Mouse (Mus musculus): ENCODE measurements around the gene Spred3. TPM values are rescaled to one million over a fixed set of nuclear protein-coding genes. Genes with fewer than 3 reads are reported as not detected.
"Not testable (repeated sequence)": the region's sequence is repeated elsewhere in the genome, so short reads cannot be mapped to it uniquely, and the experiment has no call there.

The Spred3 gene
- total and polyA plus RNA-seq, 3 experiments, result 0.21 to 1.3 (median 0.44) TPM

DNA sequence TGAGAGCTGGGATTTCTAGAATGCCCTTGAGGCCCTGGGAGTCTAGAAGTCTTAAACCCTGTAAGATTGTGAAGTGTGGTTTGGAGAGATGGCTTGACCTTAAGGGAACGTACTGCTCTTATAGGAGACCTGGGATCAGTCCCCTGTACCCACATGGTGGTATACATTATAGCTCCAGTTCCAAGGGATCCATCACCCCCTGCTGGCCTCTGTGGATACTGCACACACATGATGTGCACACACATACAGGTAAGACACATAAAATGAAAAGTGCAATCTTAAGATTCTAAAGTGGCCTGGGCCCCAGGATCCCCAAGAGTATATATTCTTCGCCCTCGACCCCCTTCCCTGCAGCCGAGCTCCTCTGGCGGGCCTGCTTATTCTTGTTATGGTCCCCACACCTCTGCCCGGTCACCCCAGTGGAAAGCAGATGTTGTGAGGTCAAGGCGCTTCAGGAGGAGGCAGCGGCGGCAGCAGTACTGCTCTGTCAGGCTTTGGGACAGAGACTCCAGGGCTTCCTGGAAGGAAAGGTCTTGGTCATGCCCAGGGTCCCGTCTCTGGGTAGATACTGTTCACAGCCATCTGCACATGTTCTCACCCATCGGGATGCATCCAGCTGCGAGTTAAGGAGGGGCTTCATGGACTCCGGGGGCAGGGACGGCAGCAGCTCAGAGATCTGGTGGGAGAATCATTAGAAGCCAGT is 16.0 kb downstream of the Spred3 start:
- Histone ChIP-seq H3K36me3 (replicated peaks) (peaks cover 29% of the 10 kb centered on the region), H3K9me3 (replicated peaks) (peaks cover 6% of the 10 kb centered on the region), H3K27me3 (ENCODE audit: insufficient read depth, low read length) (peaks cover 28% of the 10 kb centered on the region), H3K4me3 (ENCODE audit: low read depth, low read length) (no peak overlapping the region), H3K4me1 (ENCODE audit: insufficient read depth, low read depth, low read length) (peaks cover 28% of the 10 kb centered on the region)
- no peak for ATAC-seq (ENCODE audit: extremely low read depth, insufficient number of reproducible peaks, low FRiP score, poor library complexity, severe bottlenecking)
- no peak for DNase-seq (ENCODE audit: low spot score)
- TF ChIP-seq GATA2 (IDR thresholded peaks at IDR 0.05; ENCODE audit: borderline replicate concordance, low read depth, low read length) (no peak), TAL1 (conservative IDR thresholded peaks at IDR 0.05; ENCODE audit: low read depth, low read length) (no peak), POLR2AphosphoS5 (IDR thresholded peaks at IDR 0.05; ENCODE audit: insufficient replicate concordance, low read depth, low read length) (no peak), GATA1 (IDR thresholded peaks at IDR 0.05; ENCODE audit: borderline replicate concordance, low read length) (no peak), CTCF (IDR thresholded peaks at IDR 0.05; ENCODE audit: low read depth, low read length) (no peak)

DNA sequence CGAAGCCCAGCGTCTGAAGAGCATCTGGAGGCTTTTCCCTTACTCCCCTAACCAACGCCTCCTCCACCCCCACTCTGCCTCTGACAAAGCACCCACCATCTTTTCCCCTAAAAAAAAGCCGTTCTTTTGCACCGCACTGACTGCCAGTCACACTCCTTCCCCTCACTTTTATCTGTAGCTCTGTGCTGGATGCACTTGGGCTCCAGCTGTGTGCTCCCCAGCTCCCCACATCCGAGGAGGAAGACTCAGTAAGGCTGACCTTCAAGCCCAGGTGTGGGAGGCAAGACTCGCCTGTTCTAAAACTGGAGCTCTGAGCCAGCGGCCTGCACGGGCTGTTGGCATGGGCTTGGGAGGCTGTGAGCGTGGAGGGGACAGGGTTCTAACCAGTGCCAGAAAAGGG is 18.7 kb downstream of the Spred3 start:
- Histone ChIP-seq H3K27me3 (ENCODE audit: insufficient read depth, low read length) (peaks cover 23% of the 10 kb centered on the region), H3K9me3 (replicated peaks) (peaks cover 6% of the 10 kb centered on the region), H3K4me1 (ENCODE audit: insufficient read depth, low read depth, low read length) (peaks cover 34% of the 10 kb centered on the region), H3K36me3 (replicated peaks) (peaks cover 29% of the 10 kb centered on the region), H3K4me3 (ENCODE audit: low read depth, low read length) (no peak overlapping the region)
- DNase-seq (ENCODE audit: low spot score) (no peak), ATAC-seq (ENCODE audit: extremely low read depth, insufficient number of reproducible peaks, low FRiP score, poor library complexity, severe bottlenecking) (no peak)
- TF ChIP-seq TAL1 (conservative IDR thresholded peaks at IDR 0.05; ENCODE audit: low read depth, low read length), result no peak
- TF ChIP-seq POLR2AphosphoS5 (IDR thresholded peaks at IDR 0.05; ENCODE audit: insufficient replicate concordance, low read depth, low read length), result no peak
- TF ChIP-seq GATA1 (IDR thresholded peaks at IDR 0.05; ENCODE audit: borderline replicate concordance, low read length), result no peak
- no peak for TF ChIP-seq CTCF (IDR thresholded peaks at IDR 0.05; ENCODE audit: low read depth, low read length)
- TF ChIP-seq GATA2 (IDR thresholded peaks at IDR 0.05; ENCODE audit: borderline replicate concordance, low read depth, low read length), result no peak

- TF ChIP-seq POLR2AphosphoS5 (IDR thresholded peaks at IDR 0.05; ENCODE audit: insufficient replicate concordance, low read depth, low read length) (no peak), TAL1 (conservative IDR thresholded peaks at IDR 0.05; ENCODE audit: low read depth, low read length) (no peak), GATA2 (IDR thresholded peaks at IDR 0.05; ENCODE audit: borderline replicate concordance, low read depth, low read length) (no peak), CTCF (IDR thresholded peaks at IDR 0.05; ENCODE audit: low read depth, low read length) (no peak), GATA1 (IDR thresholded peaks at IDR 0.05; ENCODE audit: borderline replicate concordance, low read length) (no peak)
- peaks cover 23% of the 10 kb centered on the region for H3K27me3 ChIP-seq (ENCODE audit: insufficient read depth, low read length)
- peaks cover 15% of the 10 kb centered on the region for H3K36me3 ChIP-seq (replicated peaks)
- peaks cover 43% of the 10 kb centered on the region for H3K4me1 ChIP-seq (ENCODE audit: insufficient read depth, low read depth, low read length)
- DNase-seq (ENCODE audit: low spot score) (no peak), ATAC-seq (ENCODE audit: extremely low read depth, insufficient number of reproducible peaks, low FRiP score, poor library complexity, severe bottlenecking) (no peak)
- no peak overlapping the region for H3K4me3 ChIP-seq (ENCODE audit: low read depth, low read length)
- no peaks in the 10 kb centered on the region for H3K9me3 ChIP-seq (replicated peaks)
Measured at GRCm38 (mm10) chr7:29148771-29149170, 21.4 kb downstream of the Spred3 start.

DNA sequence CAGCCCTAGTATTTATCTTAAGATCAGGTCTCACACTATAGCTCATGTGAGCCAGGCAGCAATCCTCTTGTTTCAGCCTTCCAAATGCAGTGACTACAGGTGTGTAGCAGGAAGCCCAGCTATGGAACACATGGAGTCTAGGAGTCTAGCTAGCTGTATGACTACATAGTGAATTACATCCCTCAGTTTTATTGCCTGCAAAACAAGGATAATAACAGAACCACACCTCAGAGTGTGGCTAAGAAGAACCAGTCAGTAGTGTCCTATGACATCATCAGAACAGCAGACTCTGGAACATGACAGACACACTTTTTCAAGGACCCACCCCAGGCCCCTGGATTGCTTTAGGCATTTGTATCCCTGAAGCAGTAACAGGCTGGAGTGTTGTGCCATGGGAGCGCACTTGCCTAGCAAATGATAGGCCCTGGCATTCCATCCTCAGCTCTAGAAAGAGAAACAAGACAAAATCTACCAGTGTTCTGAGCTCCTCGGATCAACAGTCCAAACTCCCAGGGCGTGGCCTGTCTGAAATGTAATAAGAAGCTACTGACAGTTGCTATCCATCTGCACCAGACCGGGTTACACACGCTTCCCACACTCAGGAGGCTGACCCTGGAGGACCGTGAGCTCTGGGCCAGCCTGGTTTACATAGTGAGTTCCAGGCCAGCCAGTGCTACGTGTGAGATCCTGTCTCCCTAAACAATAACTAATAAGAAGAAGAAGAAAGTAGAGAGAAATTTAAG is 23.4 kb downstream of the Spred3 start:
- DNase-seq (ENCODE audit: low spot score) (no peak), ATAC-seq (ENCODE audit: extremely low read depth, insufficient number of reproducible peaks, low FRiP score, poor library complexity, severe bottlenecking) (no peak)
- Histone ChIP-seq H3K36me3 (replicated peaks) (no peaks in the 10 kb centered on the region), H3K9me3 (replicated peaks) (no peaks in the 10 kb centered on the region), H3K4me1 (ENCODE audit: insufficient read depth, low read depth, low read length) (peaks cover 47% of the 10 kb centered on the region), H3K4me3 (ENCODE audit: low read depth, low read length) (no peak overlapping the region), H3K27me3 (ENCODE audit: insufficient read depth, low read length) (peaks cover 25% of the 10 kb centered on the region)
- TF ChIP-seq TAL1 (conservative IDR thresholded peaks at IDR 0.05; ENCODE audit: low read depth, low read length), result no peak
- no peak for TF ChIP-seq POLR2AphosphoS5 (IDR thresholded peaks at IDR 0.05; ENCODE audit: insufficient replicate concordance, low read depth, low read length)
- no peak for TF ChIP-seq GATA2 (IDR thresholded peaks at IDR 0.05; ENCODE audit: borderline replicate concordance, low read depth, low read length)
- no peak for TF ChIP-seq GATA1 (IDR thresholded peaks at IDR 0.05; ENCODE audit: borderline replicate concordance, low read length)
- no peak for TF ChIP-seq CTCF (IDR thresholded peaks at IDR 0.05; ENCODE audit: low read depth, low read length)

DNA sequence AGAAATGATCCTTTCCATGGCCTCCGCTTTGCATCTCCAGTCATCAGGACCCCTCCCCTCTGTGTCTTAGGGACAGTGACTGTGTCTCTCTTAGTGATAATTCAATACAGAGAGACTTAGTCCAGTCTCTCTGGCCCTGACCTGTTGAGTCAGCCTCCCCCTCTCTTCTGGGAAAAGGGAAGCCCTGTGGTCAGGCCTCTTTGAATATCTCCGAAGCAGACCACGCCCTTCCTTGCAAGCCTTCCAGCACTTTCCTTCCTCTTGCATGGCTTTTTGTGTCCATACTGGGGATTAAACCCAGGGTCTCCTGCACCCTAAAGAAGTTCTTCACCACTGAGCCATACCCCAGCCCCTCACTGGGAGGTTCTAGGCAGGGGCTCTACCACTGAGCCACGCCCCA is 26.2 kb downstream of the Spred3 start:
- ATAC-seq (ENCODE audit: extremely low read depth, insufficient number of reproducible peaks, low FRiP score, poor library complexity, severe bottlenecking) (peak; percentile 60), DNase-seq (ENCODE audit: low spot score) (peak; percentile 43)
- TF ChIP-seq TAL1 (conservative IDR thresholded peaks at IDR 0.05; ENCODE audit: low read depth, low read length) (no peak), POLR2AphosphoS5 (IDR thresholded peaks at IDR 0.05; ENCODE audit: insufficient replicate concordance, low read depth, low read length) (no peak), GATA2 (IDR thresholded peaks at IDR 0.05; ENCODE audit: borderline replicate concordance, low read depth, low read length) (no peak), GATA1 (IDR thresholded peaks at IDR 0.05; ENCODE audit: borderline replicate concordance, low read length) (no peak)
- no peaks in the 10 kb centered on the region for H3K36me3 ChIP-seq (replicated peaks)
- no peak overlapping the region; the same call in 1 of the 2 replicates for H3K4me3 ChIP-seq (ENCODE audit: low read depth, low read length)
- H3K4me1 ChIP-seq (ENCODE audit: insufficient read depth, low read depth, low read length), result peaks cover 47% of the 10 kb centered on the region
- peaks cover 10% of the 10 kb centered on the region for H3K27me3 ChIP-seq (ENCODE audit: insufficient read depth, low read length)
- H3K9me3 ChIP-seq (replicated peaks), result no peaks in the 10 kb centered on the region

- ATAC-seq (ENCODE audit: extremely low read depth, insufficient number of reproducible peaks, low FRiP score, poor library complexity, severe bottlenecking), result no peak
- peaks cover 14% of the 10 kb centered on the region; the same call in 1 of the 2 replicates for H3K27me3 ChIP-seq (ENCODE audit: insufficient read depth, low read length)
- no peaks in the 10 kb centered on the region for H3K9me3 ChIP-seq (replicated peaks)
- peaks cover 41% of the 10 kb centered on the region for H3K4me1 ChIP-seq (ENCODE audit: insufficient read depth, low read depth, low read length)
- TF ChIP-seq POLR2AphosphoS5 (IDR thresholded peaks at IDR 0.05; ENCODE audit: insufficient replicate concordance, low read depth, low read length), result no peak
- no peak for TF ChIP-seq GATA1 (IDR thresholded peaks at IDR 0.05; ENCODE audit: borderline replicate concordance, low read length)
- TF ChIP-seq CTCF (IDR thresholded peaks at IDR 0.05; ENCODE audit: low read depth, low read length), result no peak
- no peak for TF ChIP-seq TAL1 (conservative IDR thresholded peaks at IDR 0.05; ENCODE audit: low read depth, low read length)
- H3K36me3 ChIP-seq (replicated peaks), result no peaks in the 10 kb centered on the region
- no peak for DNase-seq (ENCODE audit: low spot score)
- no peak overlapping the region for H3K4me3 ChIP-seq (ENCODE audit: low read depth, low read length)
Measured at GRCm38 (mm10) chr7:29141416-29141815, 28.8 kb downstream of the Spred3 start.

DNA sequence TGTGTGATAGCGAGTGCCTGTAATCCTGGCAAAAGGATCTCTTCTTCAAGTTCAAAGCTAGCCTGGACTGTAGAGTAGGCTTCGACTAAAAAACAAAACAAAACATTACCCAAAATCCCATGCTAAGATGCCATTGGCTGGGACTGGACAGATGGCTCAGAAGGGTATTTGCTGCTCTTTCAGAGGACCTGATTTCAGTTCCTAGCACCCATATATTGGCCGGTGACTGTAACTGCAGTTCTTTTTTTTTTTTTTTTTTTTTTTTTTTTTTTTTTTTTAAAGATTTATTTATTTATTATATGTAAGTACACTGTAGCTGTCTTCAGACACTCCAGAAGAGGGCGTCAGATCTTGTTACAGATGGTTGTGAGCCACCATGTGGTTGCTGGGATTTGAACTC is 31.0 kb downstream of the Spred3 start:
- H3K27me3 ChIP-seq (ENCODE audit: insufficient read depth, low read length), result peaks cover 21% of the 10 kb centered on the region; the same call in 1 of the 2 replicates
- H3K4me1 ChIP-seq (ENCODE audit: insufficient read depth, low read depth, low read length), result peaks cover 38% of the 10 kb centered on the region
- not testable (repeated sequence) for H3K9me3 ChIP-seq (replicated peaks); H3K36me3 ChIP-seq (replicated peaks); DNase-seq (ENCODE audit: low spot score); H3K4me3 ChIP-seq (ENCODE audit: low read depth, low read length); ATAC-seq (ENCODE audit: extremely low read depth, insufficient number of reproducible peaks, low FRiP score, poor library complexity, severe bottlenecking)

All from G1E (cell line).